Mouse (Mus musculus): ENCODE data around the gene Trdn.

The Trdn gene

DNA sequence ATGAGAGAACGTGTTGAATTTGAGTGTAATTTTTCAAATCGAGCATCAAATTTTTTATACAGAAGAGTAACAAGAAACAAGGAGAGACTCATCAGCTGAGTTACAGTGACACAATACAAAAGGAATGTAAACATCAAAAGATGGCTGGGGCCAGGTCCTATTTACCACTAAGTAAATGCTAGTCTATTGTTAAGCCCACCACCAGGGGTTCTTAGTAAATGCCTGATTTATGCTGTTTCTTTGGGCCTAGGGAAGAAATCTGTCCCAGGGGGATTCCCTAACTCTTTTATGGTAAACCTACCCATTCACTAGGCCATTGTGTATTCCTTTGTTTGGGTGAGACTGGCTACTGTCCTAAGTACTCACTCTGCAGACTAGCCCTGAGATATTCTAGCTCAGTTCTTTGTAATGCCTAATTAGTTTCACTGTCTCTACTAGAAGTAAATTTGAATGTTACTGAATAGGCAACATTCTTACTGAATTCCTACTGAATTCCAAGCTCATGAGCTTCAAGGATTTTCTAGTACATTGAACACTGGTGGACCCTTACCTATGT, 295.2 kb downstream of the Trdn start:
- DNase-seq (ENCODE audit: low spot score) = no peak

Measured in layer of hippocampus, adult 11-12 months (tissue).